Mouse (Mus musculus): ENCODE results near the gene Rars. TPM values are rescaled to one million over a fixed set of nuclear protein-coding genes. Genes with fewer than 3 reads are reported as not detected.
"Not testable (repeated sequence)": the region's sequence is repeated elsewhere in the genome, so short reads cannot be mapped to it uniquely, and the experiment has no call there.

The Rars gene
- polyA plus RNA-seq, 1 experiment = 159 TPM

- Histone ChIP-seq H3K4me1 (ENCODE audit: control insufficient read depth, insufficient read depth, low read length) (no peaks in the 10 kb centered on the region), H3K4me3 (ENCODE audit: insufficient read depth, low read length) (no peak overlapping the region), H3K27ac (ENCODE audit: insufficient read depth, low read length) (no peak overlapping the region)
- no peak for TF ChIP-seq CTCF (IDR thresholded peaks at IDR 0.05; ENCODE audit: borderline replicate concordance, insufficient read depth, low read length)
- no peak for TF ChIP-seq POLR2A (IDR thresholded peaks at IDR 0.05; ENCODE audit: low read depth, low read length)
Measured at GRCm38 (mm10) chr11:35857395-35858067, 23.2 kb upstream of the Rars start.

- no peak for TF ChIP-seq CTCF (IDR thresholded peaks at IDR 0.05; ENCODE audit: borderline replicate concordance, insufficient read depth, low read length)
- no peak for TF ChIP-seq POLR2A (IDR thresholded peaks at IDR 0.05; ENCODE audit: low read depth, low read length)
- no peak overlapping the region for H3K4me3 ChIP-seq (ENCODE audit: insufficient read depth, low read length)
- H3K27ac ChIP-seq (ENCODE audit: insufficient read depth, low read length) = no peak overlapping the region
- no peaks in the 10 kb centered on the region for H3K4me1 ChIP-seq (ENCODE audit: control insufficient read depth, insufficient read depth, low read length)
Measured at GRCm38 (mm10) chr11:35856359-35857040, 22.2 kb upstream of the Rars start.

GRCm38 (mm10) chr11:35855567-35855966 is 21.3 kb upstream of the Rars start:
- Histone ChIP-seq H3K4me3 (ENCODE audit: insufficient read depth, low read length) (no peak overlapping the region), H3K4me1 (ENCODE audit: control insufficient read depth, insufficient read depth, low read length) (no peaks in the 10 kb centered on the region), H3K27ac (ENCODE audit: insufficient read depth, low read length) (no peak overlapping the region)
- TF ChIP-seq POLR2A (IDR thresholded peaks at IDR 0.05; ENCODE audit: low read depth, low read length) (no peak), CTCF (IDR thresholded peaks at IDR 0.05; ENCODE audit: borderline replicate concordance, insufficient read depth, low read length) (no peak)

GRCm38 (mm10) chr11:35854941-35855340 is 20.6 kb upstream of the Rars start:
- Histone ChIP-seq H3K27ac (ENCODE audit: insufficient read depth, low read length) (no peak overlapping the region), H3K4me1 (ENCODE audit: control insufficient read depth, insufficient read depth, low read length) (no peaks in the 10 kb centered on the region), H3K4me3 (ENCODE audit: insufficient read depth, low read length) (no peak overlapping the region)
- no peak for TF ChIP-seq POLR2A (IDR thresholded peaks at IDR 0.05; ENCODE audit: low read depth, low read length)
- TF ChIP-seq CTCF (IDR thresholded peaks at IDR 0.05; ENCODE audit: borderline replicate concordance, insufficient read depth, low read length) = no peak

GRCm38 (mm10) chr11:35853651-35854050 is 19.3 kb upstream of the Rars start:
- no peak overlapping the region for H3K4me3 ChIP-seq (ENCODE audit: insufficient read depth, low read length)
- no peak for TF ChIP-seq CTCF (IDR thresholded peaks at IDR 0.05; ENCODE audit: borderline replicate concordance, insufficient read depth, low read length)
- TF ChIP-seq POLR2A (IDR thresholded peaks at IDR 0.05; ENCODE audit: low read depth, low read length) = no peak
- H3K4me1 ChIP-seq (ENCODE audit: control insufficient read depth, insufficient read depth, low read length) = no peaks in the 10 kb centered on the region
- H3K27ac ChIP-seq (ENCODE audit: insufficient read depth, low read length) = no peak overlapping the region

GRCm38 (mm10) chr11:35852731-35853130 is 18.4 kb upstream of the Rars start:
- Histone ChIP-seq H3K4me1 (ENCODE audit: control insufficient read depth, insufficient read depth, low read length) (no peaks in the 10 kb centered on the region), H3K4me3 (ENCODE audit: insufficient read depth, low read length) (no peak overlapping the region), H3K27ac (ENCODE audit: insufficient read depth, low read length) (no peak overlapping the region)
- TF ChIP-seq CTCF (IDR thresholded peaks at IDR 0.05; ENCODE audit: borderline replicate concordance, insufficient read depth, low read length) (no peak), POLR2A (IDR thresholded peaks at IDR 0.05; ENCODE audit: low read depth, low read length) (no peak)

GRCm38 (mm10) chr11:35844299-35844698 is 10.0 kb upstream of the Rars start:
- Histone ChIP-seq H3K4me1 (ENCODE audit: control insufficient read depth, insufficient read depth, low read length) (peaks cover 5% of the 10 kb centered on the region), H3K4me3 (ENCODE audit: insufficient read depth, low read length) (no peak overlapping the region), H3K27ac (ENCODE audit: insufficient read depth, low read length) (no peak overlapping the region)
- TF ChIP-seq POLR2A (IDR thresholded peaks at IDR 0.05; ENCODE audit: low read depth, low read length) (no peak), CTCF (IDR thresholded peaks at IDR 0.05; ENCODE audit: borderline replicate concordance, insufficient read depth, low read length) (no peak)

GRCm38 (mm10) chr11:35842560-35842959 is 8.3 kb upstream of the Rars start:
- not testable (repeated sequence) for H3K4me1 ChIP-seq (ENCODE audit: control insufficient read depth, insufficient read depth, low read length); H3K27ac ChIP-seq (ENCODE audit: insufficient read depth, low read length); H3K4me3 ChIP-seq (ENCODE audit: insufficient read depth, low read length)

- Histone ChIP-seq H3K4me3 (ENCODE audit: insufficient read depth, low read length) (no peak overlapping the region), H3K4me1 (ENCODE audit: control insufficient read depth, insufficient read depth, low read length) (peaks cover 8% of the 10 kb centered on the region), H3K27ac (ENCODE audit: insufficient read depth, low read length) (no peak overlapping the region)
- TF ChIP-seq POLR2A (IDR thresholded peaks at IDR 0.05; ENCODE audit: low read depth, low read length) = no peak
- TF ChIP-seq CTCF (IDR thresholded peaks at IDR 0.05; ENCODE audit: borderline replicate concordance, insufficient read depth, low read length) = no peak
Measured at GRCm38 (mm10) chr11:35841738-35842325, 7.5 kb upstream of the Rars start.

GRCm38 (mm10) chr11:35840806-35841205 is 6.5 kb upstream of the Rars start:
- not testable (repeated sequence) for H3K27ac ChIP-seq (ENCODE audit: insufficient read depth, low read length); H3K4me3 ChIP-seq (ENCODE audit: insufficient read depth, low read length); H3K4me1 ChIP-seq (ENCODE audit: control insufficient read depth, insufficient read depth, low read length)

Measured in embryonic fibroblast, embryonic 13.5 days (primary cell).